Mouse (Mus musculus) hindbrain, embryonic 11.5 days (tissue): ENCODE data around the gene Dkk2. TPM values are rescaled to one million over a fixed set of nuclear protein-coding genes. Genes with fewer than 3 reads are reported as not detected.
A peak's percentile ranks its signal among the peaks of the same experiment; 100 is the strongest.

Source experiments
- ATAC-seq: fragments of 200-750 bp; cut with Nextera tagmentation; 2 replicates; pipeline ENCODE4 v1.8.0; 2017; ENCODE audit warnings: mild to moderate bottlenecking, moderate TSS enrichment, moderate library complexity; ENCODE audit not compliant: low FRiP score
- DNase-seq: peaks from one replicate; pipeline ENCODE4 v3.0.0-alpha.2; 2015; ENCODE audit warnings: low spot score
- H3K27ac ChIP-seq: fragments of 300-500 bp; sonication (generic); 2 replicates; pipeline ENCODE4 v1.5.1; 2014; ENCODE audit warnings: mild to moderate bottlenecking, low read depth, low read length
- H3K27me3 ChIP-seq: fragments of 300-500 bp; sonication (generic); 2 replicates; pipeline ENCODE4 v1.6.1; 2014; ENCODE audit warnings: mild to moderate bottlenecking, low read length, moderate library complexity, mixed read lengths; ENCODE audit not compliant: control insufficient read depth, insufficient read depth
- H3K36me3 ChIP-seq: fragments of 300-500 bp; sonication (generic); 2 replicates; pipeline ENCODE4 v1.6.1; 2014; ENCODE audit warnings: mild to moderate bottlenecking, low read length, moderate library complexity, mixed read lengths; ENCODE audit not compliant: control insufficient read depth, insufficient read depth
- H3K4me1 ChIP-seq: fragments of 300-500 bp; sonication (generic); replicated peaks from 2 replicates; pipeline ENCODE4 v1.6.1; 2014; ENCODE audit warnings: low read length, mixed read lengths; ENCODE audit not compliant: control insufficient read depth, insufficient read depth
- H3K4me2 ChIP-seq: fragments of 300-500 bp; sonication (generic); replicated peaks from 2 replicates; pipeline ENCODE4 v1.6.1; 2014; ENCODE audit warnings: mild to moderate bottlenecking, low read depth, low read length
- H3K4me3 ChIP-seq: fragments of 300-500 bp; sonication (generic); 2 replicates; pipeline ENCODE4 v1.5.1; 2014; ENCODE audit warnings: low read depth, low read length
- H3K9ac ChIP-seq: fragments of 300-500 bp; sonication (generic); 2 replicates; pipeline ENCODE4 v1.6.1; 2014; ENCODE audit warnings: low read depth, low read length
- H3K9me3 ChIP-seq: fragments of 300-500 bp; sonication (generic); 2 replicates; pipeline ENCODE4 v1.6.1; 2016; ENCODE audit warnings: low read length; ENCODE audit not compliant: control insufficient read depth
- WGBS: fragments of 180-500 bp; shearing (Covaris S2); extraction: QIAGEN DNeasy Blood & Tissue Kit; methylation state at CpG from one replicate; pipeline ENCODE4 v1.1.7; 2014; 5-methylcytosine and 5-hydroxymethylcytosine counted together
- polyA plus RNA-seq: library from polyadenylated mRNA; unstranded; fragments of >200 nt; fragmentation: Nextera tagmentation; extraction: Ambion mirVana; gene quantifications from 2 replicates; pipeline ENCODE4 v1.2.1, GENCODE M21; 2014

Gene Dkk2
- polyA plus RNA-seq, 1 experiment from 2014 or later: 13.0 TPM

- DNase-seq (no peak), ATAC-seq (no peak)
- Histone ChIP-seq H3K27ac (no peak overlapping the region), H3K36me3 (no peaks in the 10 kb centered on the region), H3K4me1 (no peaks in the 10 kb centered on the region), H3K4me3 (no peak overlapping the region), H3K9ac (no peak overlapping the region), H3K27me3 (no peaks in the 10 kb centered on the region), H3K4me2 (no peak overlapping the region), H3K9me3 (no peaks in the 10 kb centered on the region)
- 42% methylated on average over 2 of the region's 2 CpGs for WGBS
These were observed 14.1 kb upstream of the Dkk2 start for GRCm38 (mm10) chr3:132070949-132071348.

DNA sequence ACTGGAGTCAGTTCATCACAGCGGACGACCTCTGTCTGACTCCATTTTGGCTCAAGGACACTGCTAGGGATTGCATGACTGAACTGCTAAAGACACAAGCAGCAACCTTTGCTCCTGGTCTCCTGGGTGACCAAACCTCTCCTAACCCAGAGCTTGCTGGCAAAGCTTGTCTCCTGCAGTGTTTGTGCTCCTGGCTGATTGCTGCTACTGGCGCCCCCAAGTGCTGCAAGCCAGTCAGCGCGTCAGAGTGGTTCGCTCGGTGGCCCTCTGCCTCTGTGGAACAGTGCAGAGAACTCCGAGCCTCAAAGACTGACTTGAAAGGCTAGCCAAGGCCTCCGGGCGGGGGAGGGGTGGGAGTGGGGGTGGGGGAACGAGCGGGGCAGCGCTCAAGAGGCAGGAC is 1.1 kb upstream of the Dkk2 start:
- H3K27me3 ChIP-seq: peaks cover 20% of the 10 kb centered on the region
- H3K27ac ChIP-seq: no peak overlapping the region
- peaks cover 7% of the 10 kb centered on the region for H3K4me1 ChIP-seq
- H3K9me3 ChIP-seq: no peaks in the 10 kb centered on the region
- H3K36me3 ChIP-seq: no peaks in the 10 kb centered on the region
- 4% methylated on average over 13 of the region's 13 CpGs for whole genome bisulfite sequencing
- peak; percentile 75 for DNase-seq
- peak overlapping the region; percentile 35 for H3K4me3 ChIP-seq
- H3K4me2 ChIP-seq: peak overlapping the region; percentile 86
- peak; percentile 73 for ATAC-seq
- no peak overlapping the region for H3K9ac ChIP-seq

GRCm38 (mm10) chr3:132084680-132085079 is 412 bp upstream of the Dkk2 start:
- ATAC-seq: peak; percentile 24; the same call in 1 of the 2 replicates
- Histone ChIP-seq H3K4me1 (peaks cover 7% of the 10 kb centered on the region), H3K27me3 (peaks cover 20% of the 10 kb centered on the region), H3K4me3 (peak overlapping the region; percentile 35), H3K9ac (no peak overlapping the region; the same call in 1 of the 2 replicates), H3K4me2 (peak overlapping the region; percentile 86), H3K27ac (no peak overlapping the region), H3K36me3 (no peaks in the 10 kb centered on the region), H3K9me3 (no peaks in the 10 kb centered on the region)
- peak; percentile 48 for DNase-seq
- WGBS: 1% methylated on average over 8 of the region's 8 CpGs

GRCm38 (mm10) chr3:132085823-132086350 is 795 bp downstream of the Dkk2 start:
- Histone ChIP-seq H3K4me3 (peak overlapping the region; percentile 35), H3K36me3 (no peaks in the 10 kb centered on the region), H3K4me1 (peaks cover 7% of the 10 kb centered on the region), H3K27ac (no peak overlapping the region), H3K9ac (peak overlapping the region; percentile 2; the same call in 1 of the 2 replicates), H3K4me2 (peak overlapping the region; percentile 86), H3K27me3 (peaks cover 20% of the 10 kb centered on the region), H3K9me3 (no peaks in the 10 kb centered on the region)
- ATAC-seq: no peak; the same call in 1 of the 2 replicates
- 0% methylated on average over 23 of the region's 23 CpGs for WGBS
- DNase-seq: peak; percentile 56

DNA sequence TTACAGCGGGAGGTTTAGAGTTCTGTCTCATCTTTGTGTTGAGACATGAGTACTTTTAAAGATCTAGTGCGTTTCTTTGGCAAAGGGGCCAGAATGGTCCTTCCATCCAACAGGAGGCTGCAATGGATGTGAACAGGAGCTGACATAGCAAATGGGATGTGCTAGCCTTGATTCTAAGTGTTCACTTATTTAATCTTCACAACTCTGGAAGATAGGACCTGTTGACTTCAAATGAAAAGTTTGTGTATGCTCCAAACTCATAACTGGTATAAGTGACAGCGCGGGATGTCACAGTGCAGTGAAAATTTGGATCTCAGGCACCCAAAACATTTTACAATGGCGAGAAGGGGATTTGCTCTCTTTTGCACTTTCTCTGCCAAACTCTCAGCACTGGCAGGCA is 1.4 kb downstream of the Dkk2 start:
- Histone ChIP-seq H3K4me2 (peak overlapping the region; percentile 86), H3K9ac (no peak overlapping the region), H3K27ac (no peak overlapping the region), H3K4me3 (peak overlapping the region; percentile 35), H3K9me3 (no peaks in the 10 kb centered on the region), H3K27me3 (peaks cover 20% of the 10 kb centered on the region), H3K36me3 (no peaks in the 10 kb centered on the region), H3K4me1 (peaks cover 7% of the 10 kb centered on the region)
- 27% methylated on average over 5 of the region's 5 CpGs for WGBS
- ATAC-seq (no peak), DNase-seq (no peak)

DNA sequence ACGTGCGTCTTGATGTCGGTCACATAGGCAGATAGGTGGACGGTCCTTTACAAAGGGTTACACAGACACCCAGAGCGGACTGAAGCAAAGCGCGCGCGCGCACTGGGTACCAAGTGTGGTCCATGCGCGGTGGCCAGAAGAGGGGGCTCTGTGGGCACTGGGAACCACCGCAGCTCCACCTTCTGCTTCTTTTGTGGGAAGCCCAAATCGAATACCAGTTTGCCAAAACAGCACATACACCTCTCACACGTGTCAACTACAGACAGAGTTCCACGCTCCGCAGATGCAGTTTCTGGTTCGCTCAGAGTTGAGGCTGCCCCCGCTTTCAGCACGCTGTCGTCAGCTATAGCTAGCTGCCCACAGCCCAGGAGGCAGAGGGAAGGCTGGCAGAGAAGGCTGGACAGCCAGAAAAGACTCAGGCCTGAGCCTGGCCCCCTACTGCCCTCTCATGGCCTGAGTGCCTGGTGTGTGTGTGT is 2.0 kb downstream of the Dkk2 start:
- peak; percentile 83 for ATAC-seq
- Histone ChIP-seq H3K4me1 (peaks cover 7% of the 10 kb centered on the region), H3K36me3 (no peaks in the 10 kb centered on the region), H3K9me3 (no peaks in the 10 kb centered on the region), H3K4me3 (peak overlapping the region; percentile 35), H3K27me3 (peaks cover 20% of the 10 kb centered on the region), H3K9ac (peak overlapping the region; percentile 12; the same call in 1 of the 2 replicates), H3K4me2 (peak overlapping the region; percentile 48), H3K27ac (no peak overlapping the region)
- WGBS: under 1% methylated on average over 21 of the region's 21 CpGs
- peak; percentile 81 for DNase-seq

GRCm38 (mm10) chr3:132092983-132093382 is 7.9 kb downstream of the Dkk2 start:
- H3K4me2 ChIP-seq: no peak overlapping the region
- H3K4me3 ChIP-seq: no peak overlapping the region
- no peak for ATAC-seq
- no peak for DNase-seq
- no peak overlapping the region for H3K9ac ChIP-seq
- WGBS: 89% methylated on average over 3 of the region's 3 CpGs
- no peaks in the 10 kb centered on the region for H3K27me3 ChIP-seq
- no peak overlapping the region for H3K27ac ChIP-seq
- no peaks in the 10 kb centered on the region for H3K9me3 ChIP-seq
- H3K4me1 ChIP-seq: no peaks in the 10 kb centered on the region
- no peaks in the 10 kb centered on the region for H3K36me3 ChIP-seq

GRCm38 (mm10) chr3:132096296-132096695 is 11.2 kb downstream of the Dkk2 start:
- no peak overlapping the region for H3K9ac ChIP-seq
- H3K4me2 ChIP-seq: no peak overlapping the region
- no peaks in the 10 kb centered on the region for H3K4me1 ChIP-seq
- no peak for DNase-seq
- no peaks in the 10 kb centered on the region for H3K9me3 ChIP-seq
- no peaks in the 10 kb centered on the region for H3K36me3 ChIP-seq
- 87% methylated on average over 6 of the region's 6 CpGs for WGBS
- H3K27me3 ChIP-seq: no peaks in the 10 kb centered on the region
- no peak for ATAC-seq
- H3K4me3 ChIP-seq: no peak overlapping the region
- H3K27ac ChIP-seq: no peak overlapping the region

GRCm38 (mm10) chr3:132100746-132101145 is 15.7 kb downstream of the Dkk2 start:
- no peaks in the 10 kb centered on the region for H3K27me3 ChIP-seq
- WGBS: 81% methylated on average over 3 of the region's 3 CpGs
- no peak overlapping the region for H3K4me3 ChIP-seq
- no peak overlapping the region for H3K27ac ChIP-seq
- DNase-seq: no peak
- no peaks in the 10 kb centered on the region for H3K4me1 ChIP-seq
- no peak overlapping the region for H3K4me2 ChIP-seq
- ATAC-seq: no peak
- no peak overlapping the region for H3K9ac ChIP-seq
- no peaks in the 10 kb centered on the region for H3K9me3 ChIP-seq
- no peaks in the 10 kb centered on the region for H3K36me3 ChIP-seq
